Mouse (Mus musculus): ENCODE results near the gene Tmem144. TPM values are rescaled to one million over a fixed set of nuclear protein-coding genes. Genes with fewer than 3 reads are reported as not detected.
A peak's percentile ranks its signal among the peaks of the same experiment; 100 is the strongest.

The Tmem144 gene
- polyA plus RNA-seq, 1 experiment from 2014 or later = 2.3 TPM

DNA sequence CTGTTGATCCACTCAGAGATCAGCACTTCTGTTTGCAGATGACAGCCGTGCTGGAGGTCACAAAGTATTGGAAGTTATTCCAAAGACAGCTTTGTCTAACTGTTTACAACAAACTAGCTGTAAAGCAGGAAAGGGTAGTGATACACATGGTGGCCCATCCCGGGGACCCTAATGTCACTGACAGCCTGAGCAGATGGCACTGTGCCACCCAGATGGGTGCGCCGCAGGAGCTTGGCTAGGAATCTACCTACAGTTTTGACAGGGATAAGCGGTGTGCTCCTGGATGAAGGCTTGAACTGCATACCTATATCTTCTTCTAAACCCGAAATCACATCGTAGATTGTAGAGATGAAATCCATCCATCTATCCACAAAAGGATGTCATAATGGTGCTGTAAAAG lies 29.4 kb downstream of the Tmem144 start:
- 0 out of 2 replicates have a peak, but pooled peaks have one; percentile 60 for ATAC-seq

DNA sequence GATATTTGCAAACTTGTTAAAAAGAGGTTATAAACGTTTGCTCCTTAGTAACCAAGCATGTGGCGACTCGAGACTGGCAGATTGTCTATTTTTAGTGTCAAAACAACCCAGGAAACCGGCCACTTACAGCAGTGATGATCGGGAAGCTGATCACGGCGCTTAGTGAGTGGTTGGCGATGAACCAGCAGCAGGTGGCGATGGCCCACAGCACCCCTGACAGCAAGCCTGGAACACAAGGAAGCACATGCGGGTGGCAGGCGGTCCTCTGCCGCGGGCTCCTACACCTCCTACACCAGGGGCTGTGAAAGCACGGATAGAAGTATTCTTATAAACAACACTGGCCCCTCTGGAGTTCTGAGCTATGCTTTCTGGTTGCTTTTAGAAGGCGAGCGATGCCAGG lies 31.4 kb downstream of the Tmem144 start:
- H3K27me3 ChIP-seq (replicated peaks; ENCODE audit: control insufficient read depth, insufficient read depth, low read length) = no peaks in the 10 kb centered on the region
- H3K4me2 ChIP-seq (ENCODE audit: low read length) = no peak overlapping the region
- H3K27ac ChIP-seq (ENCODE audit: low read depth, low read length) = no peak overlapping the region
- no peak for ATAC-seq
- no peaks in the 10 kb centered on the region for H3K36me3 ChIP-seq (ENCODE audit: control insufficient read depth, insufficient read depth, low read length)
- H3K9ac ChIP-seq (ENCODE audit: low read depth, low read length) = no peak overlapping the region
- no peaks in the 10 kb centered on the region for H3K9me3 ChIP-seq (ENCODE audit: control insufficient read depth, low read length)
- no peaks in the 10 kb centered on the region; the same call in 1 of the 2 replicates for H3K4me1 ChIP-seq (ENCODE audit: control insufficient read depth, insufficient read depth, low read depth, low read length)
- WGBS = 89% methylated on average over 16 of the region's 16 CpGs
- H3K4me3 ChIP-seq (ENCODE audit: low read length) = no peak overlapping the region

More for the DNA sequence above, 29.4 kb downstream of the Tmem144 start:
- Histone ChIP-seq H3K36me3 (ENCODE audit: control insufficient read depth, insufficient read depth, low read length) (no peaks in the 10 kb centered on the region), H3K27me3 (replicated peaks; ENCODE audit: control insufficient read depth, insufficient read depth, low read length) (no peaks in the 10 kb centered on the region), H3K4me2 (ENCODE audit: low read length) (no peak overlapping the region), H3K4me3 (ENCODE audit: low read length) (no peak overlapping the region), H3K9ac (ENCODE audit: low read depth, low read length) (no peak overlapping the region), H3K4me1 (ENCODE audit: control insufficient read depth, insufficient read depth, low read depth, low read length) (no peaks in the 10 kb centered on the region; the same call in 1 of the 2 replicates), H3K9me3 (ENCODE audit: control insufficient read depth, low read length) (no peaks in the 10 kb centered on the region), H3K27ac (ENCODE audit: low read depth, low read length) (peak overlapping the region; percentile 4; the same call in 1 of the 2 replicates)
- WGBS = 88% methylated on average over 7 of the region's 7 CpGs

DNA sequence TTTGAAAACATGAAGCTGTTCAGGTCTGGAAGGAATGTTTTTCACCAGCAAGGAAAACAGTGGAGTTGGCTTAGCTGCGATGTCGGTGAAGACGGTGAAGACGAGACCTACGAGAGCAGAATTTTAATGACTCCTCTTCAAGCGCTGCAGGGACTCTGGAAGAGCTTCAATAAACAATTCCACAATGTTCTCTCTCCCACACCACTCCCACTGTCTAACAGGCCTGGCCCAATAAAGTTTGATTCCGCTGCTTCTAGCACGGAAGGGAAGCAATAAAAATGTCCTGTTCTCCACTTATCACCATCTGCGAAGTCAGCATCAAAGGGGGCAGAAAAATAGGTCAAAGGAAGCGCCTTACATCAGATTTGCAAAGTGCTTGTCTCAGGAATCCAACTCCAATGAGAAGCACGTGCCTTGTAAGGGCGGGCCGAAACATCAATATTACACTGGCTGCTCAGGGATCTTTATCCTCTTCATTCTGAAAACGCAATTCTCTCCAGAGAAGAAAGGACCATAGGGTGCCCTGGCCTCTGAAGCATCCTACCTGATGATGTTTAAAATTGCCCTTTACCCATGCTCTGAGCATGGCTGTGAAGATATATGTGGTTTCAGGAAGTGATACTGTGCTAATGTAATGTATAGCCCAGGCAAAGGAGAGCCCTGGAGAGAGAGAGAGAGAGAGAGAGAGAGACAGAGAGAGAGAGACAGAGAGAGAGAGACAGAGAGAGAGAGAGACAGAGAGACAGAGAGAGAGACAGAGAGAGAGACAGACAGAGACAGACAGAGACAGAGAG lies 34.2 kb downstream of the Tmem144 start:
- 52% methylated on average over 14 of the region's 14 CpGs for WGBS
- no peak overlapping the region for H3K4me3 ChIP-seq (ENCODE audit: low read length)
- no peaks in the 10 kb centered on the region for H3K27me3 ChIP-seq (replicated peaks; ENCODE audit: control insufficient read depth, insufficient read depth, low read length)
- H3K9ac ChIP-seq (ENCODE audit: low read depth, low read length) = no peak overlapping the region
- ATAC-seq = peak; percentile 71
- H3K4me1 ChIP-seq (ENCODE audit: control insufficient read depth, insufficient read depth, low read depth, low read length) = no peaks in the 10 kb centered on the region; the same call in 1 of the 2 replicates
- H3K36me3 ChIP-seq (ENCODE audit: control insufficient read depth, insufficient read depth, low read length) = no peaks in the 10 kb centered on the region
- peak overlapping the region; percentile 29 for H3K4me2 ChIP-seq (ENCODE audit: low read length)
- H3K9me3 ChIP-seq (ENCODE audit: control insufficient read depth, low read length) = no peaks in the 10 kb centered on the region
- 0 out of 2 replicates have a peak overlapping the region, but pooled peaks have one; percentile 8 for H3K27ac ChIP-seq (ENCODE audit: low read depth, low read length)

DNA sequence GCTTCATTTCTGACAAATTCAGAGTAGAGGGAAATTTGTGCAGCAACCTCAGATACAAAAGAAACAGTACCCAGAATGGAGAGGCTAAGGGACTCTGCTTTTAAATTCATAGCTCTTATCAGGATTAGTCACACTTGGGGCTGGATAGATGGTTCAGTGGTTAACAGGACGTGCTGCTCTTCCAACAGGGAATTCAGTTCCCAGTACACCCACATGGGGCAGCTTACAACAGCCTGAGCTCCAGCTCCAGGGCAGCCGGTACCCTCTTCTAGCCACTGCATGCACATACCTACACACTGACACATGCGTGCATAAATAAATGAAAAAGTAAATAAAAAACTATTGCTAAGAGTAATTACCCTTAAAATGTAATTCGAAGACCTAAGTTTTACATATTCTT lies 36.3 kb downstream of the Tmem144 start:
- Histone ChIP-seq H3K27ac (ENCODE audit: low read depth, low read length) (no peak overlapping the region), H3K36me3 (ENCODE audit: control insufficient read depth, insufficient read depth, low read length) (no peaks in the 10 kb centered on the region), H3K9ac (ENCODE audit: low read depth, low read length) (no peak overlapping the region), H3K4me1 (ENCODE audit: control insufficient read depth, insufficient read depth, low read depth, low read length) (no peaks in the 10 kb centered on the region; the same call in 1 of the 2 replicates), H3K27me3 (replicated peaks; ENCODE audit: control insufficient read depth, insufficient read depth, low read length) (no peaks in the 10 kb centered on the region), H3K4me2 (ENCODE audit: low read length) (no peak overlapping the region), H3K9me3 (ENCODE audit: control insufficient read depth, low read length) (no peaks in the 10 kb centered on the region), H3K4me3 (ENCODE audit: low read length) (no peak overlapping the region)
- no peak for ATAC-seq
- WGBS = 71% methylated on average over 4 of the region's 4 CpGs

DNA sequence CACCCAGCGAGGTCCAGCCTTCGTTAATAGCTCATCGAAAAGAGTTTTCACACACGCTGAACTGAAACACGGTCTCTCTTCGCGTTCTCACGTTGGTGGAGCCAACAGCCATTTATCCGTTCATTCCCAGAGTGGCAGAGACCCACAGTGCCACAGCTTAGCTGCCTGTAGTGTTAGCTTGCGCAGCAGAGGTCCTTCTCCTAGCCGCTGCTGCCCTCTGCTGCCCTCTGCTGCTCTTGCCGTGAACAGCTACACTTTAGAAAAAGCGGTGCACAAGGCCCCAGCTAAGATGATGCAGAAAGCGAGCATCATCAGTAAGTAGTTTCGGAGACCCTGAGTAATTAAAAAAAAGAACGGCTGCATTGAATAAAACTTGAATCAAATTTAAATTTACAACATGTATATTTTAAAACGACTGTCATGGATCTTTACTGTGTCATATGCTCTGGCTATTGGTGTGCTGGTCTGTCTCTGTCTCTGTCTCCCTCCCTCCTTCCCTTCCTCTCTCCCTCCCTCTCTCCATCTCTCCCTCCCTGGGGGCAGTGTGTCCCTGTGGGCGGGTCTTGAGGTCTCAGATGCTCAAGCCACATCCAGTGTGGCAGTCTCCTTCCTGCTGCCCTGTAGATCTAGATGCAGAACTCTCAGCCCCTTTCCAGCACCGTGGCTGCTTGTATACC lies 38.6 kb downstream of the Tmem144 start:
- Histone ChIP-seq H3K9me3 (ENCODE audit: control insufficient read depth, low read length) (no peaks in the 10 kb centered on the region), H3K4me2 (ENCODE audit: low read length) (peak overlapping the region; percentile 53), H3K4me3 (ENCODE audit: low read length) (peak overlapping the region; percentile 22; the same call in 1 of the 2 replicates), H3K27ac (ENCODE audit: low read depth, low read length) (no peak overlapping the region), H3K36me3 (ENCODE audit: control insufficient read depth, insufficient read depth, low read length) (no peaks in the 10 kb centered on the region), H3K9ac (ENCODE audit: low read depth, low read length) (0 out of 2 replicates have a peak overlapping the region, but pooled peaks have one; percentile 37), H3K4me1 (ENCODE audit: control insufficient read depth, insufficient read depth, low read depth, low read length) (no peaks in the 10 kb centered on the region; the same call in 1 of the 2 replicates), H3K27me3 (replicated peaks; ENCODE audit: control insufficient read depth, insufficient read depth, low read length) (no peaks in the 10 kb centered on the region)
- WGBS = 29% methylated on average over 19 of the region's 19 CpGs
- ATAC-seq = peak; percentile 88

DNA sequence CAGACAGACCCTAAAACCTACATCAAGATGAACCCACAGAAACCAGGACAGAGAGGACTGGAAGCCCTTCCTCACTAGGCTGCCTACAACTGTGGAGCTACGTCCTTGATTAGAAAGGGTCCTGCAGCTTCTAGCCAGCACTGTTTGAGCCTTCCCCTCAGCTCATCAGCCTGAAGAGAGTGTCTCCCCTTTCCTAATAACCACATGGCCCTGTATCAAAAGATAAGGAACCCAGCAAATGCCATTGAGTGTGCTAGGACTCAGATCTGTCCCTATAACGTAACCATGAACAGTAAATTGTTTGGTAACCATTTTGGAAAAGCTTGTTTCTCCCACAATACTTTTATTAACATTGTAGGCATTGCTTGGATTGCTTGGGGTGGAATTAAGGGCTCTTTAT lies 40.5 kb downstream of the Tmem144 start:
- Histone ChIP-seq H3K36me3 (ENCODE audit: control insufficient read depth, insufficient read depth, low read length) (no peaks in the 10 kb centered on the region), H3K27ac (ENCODE audit: low read depth, low read length) (no peak overlapping the region), H3K9me3 (ENCODE audit: control insufficient read depth, low read length) (no peaks in the 10 kb centered on the region), H3K4me2 (ENCODE audit: low read length) (no peak overlapping the region), H3K4me1 (ENCODE audit: control insufficient read depth, insufficient read depth, low read depth, low read length) (no peaks in the 10 kb centered on the region), H3K4me3 (ENCODE audit: low read length) (no peak overlapping the region), H3K9ac (ENCODE audit: low read depth, low read length) (no peak overlapping the region), H3K27me3 (replicated peaks; ENCODE audit: control insufficient read depth, insufficient read depth, low read length) (no peaks in the 10 kb centered on the region)
- 87% methylated on average over 2 of the region's 2 CpGs for WGBS
- no peak for ATAC-seq

DNA sequence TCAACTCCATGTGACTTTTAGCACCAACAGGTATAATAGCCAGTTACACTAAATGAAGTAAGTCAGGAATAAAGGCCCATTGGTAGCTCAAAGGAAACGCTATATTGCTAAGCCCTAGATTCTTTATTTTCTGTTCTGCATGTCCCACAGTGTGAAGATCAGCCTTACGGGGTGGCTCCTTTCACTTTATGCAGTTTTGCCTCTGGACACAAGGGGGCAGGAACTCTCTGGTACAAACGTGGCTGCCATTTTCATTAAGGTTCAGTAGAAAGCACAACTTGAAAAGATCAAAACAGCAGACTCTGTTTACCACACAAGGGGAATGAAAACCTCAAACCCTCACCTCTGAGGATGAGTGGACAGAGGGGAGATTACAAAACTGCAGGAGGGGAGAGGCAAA lies 40.9 kb downstream of the Tmem144 start:
- no peak overlapping the region for H3K4me2 ChIP-seq (ENCODE audit: low read length)
- H3K36me3 ChIP-seq (ENCODE audit: control insufficient read depth, insufficient read depth, low read length) = no peaks in the 10 kb centered on the region
- no peak overlapping the region for H3K9ac ChIP-seq (ENCODE audit: low read depth, low read length)
- H3K4me3 ChIP-seq (ENCODE audit: low read length) = no peak overlapping the region
- H3K4me1 ChIP-seq (ENCODE audit: control insufficient read depth, insufficient read depth, low read depth, low read length) = no peaks in the 10 kb centered on the region
- H3K9me3 ChIP-seq (ENCODE audit: control insufficient read depth, low read length) = no peaks in the 10 kb centered on the region
- no peak overlapping the region for H3K27ac ChIP-seq (ENCODE audit: low read depth, low read length)
- ATAC-seq = no peak
- 52% methylated on average over 3 of the region's 3 CpGs for WGBS
- H3K27me3 ChIP-seq (replicated peaks; ENCODE audit: control insufficient read depth, insufficient read depth, low read length) = no peaks in the 10 kb centered on the region

DNA sequence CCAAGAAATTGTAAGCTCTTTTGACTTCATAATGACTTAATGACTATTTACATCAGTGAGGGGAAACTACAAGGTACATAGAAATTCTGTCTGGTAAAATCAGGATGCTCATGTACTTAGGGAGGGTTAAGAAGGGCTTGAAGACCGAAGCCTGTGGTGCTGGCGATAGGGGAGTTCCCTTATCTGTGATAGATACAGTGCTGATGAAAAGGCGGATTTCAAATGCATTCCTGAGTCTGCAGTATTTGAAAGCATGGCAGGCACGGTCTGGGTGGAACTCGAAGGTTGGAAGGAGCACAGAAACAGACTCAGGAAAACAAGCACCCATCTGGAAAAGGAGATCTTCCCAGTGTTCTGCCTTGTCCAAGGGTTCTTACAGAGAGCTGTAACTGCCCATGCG lies 42.0 kb downstream of the Tmem144 start:
- H3K9me3 ChIP-seq (ENCODE audit: control insufficient read depth, low read length) = no peaks in the 10 kb centered on the region
- H3K27ac ChIP-seq (ENCODE audit: low read depth, low read length) = no peak overlapping the region
- H3K36me3 ChIP-seq (ENCODE audit: control insufficient read depth, insufficient read depth, low read length) = no peaks in the 10 kb centered on the region
- H3K4me1 ChIP-seq (ENCODE audit: control insufficient read depth, insufficient read depth, low read depth, low read length) = no peaks in the 10 kb centered on the region
- WGBS = 79% methylated on average over 6 of the region's 6 CpGs
- no peaks in the 10 kb centered on the region for H3K27me3 ChIP-seq (replicated peaks; ENCODE audit: control insufficient read depth, insufficient read depth, low read length)
- no peak overlapping the region for H3K9ac ChIP-seq (ENCODE audit: low read depth, low read length)
- no peak overlapping the region for H3K4me2 ChIP-seq (ENCODE audit: low read length)
- no peak for ATAC-seq
- H3K4me3 ChIP-seq (ENCODE audit: low read length) = no peak overlapping the region

DNA sequence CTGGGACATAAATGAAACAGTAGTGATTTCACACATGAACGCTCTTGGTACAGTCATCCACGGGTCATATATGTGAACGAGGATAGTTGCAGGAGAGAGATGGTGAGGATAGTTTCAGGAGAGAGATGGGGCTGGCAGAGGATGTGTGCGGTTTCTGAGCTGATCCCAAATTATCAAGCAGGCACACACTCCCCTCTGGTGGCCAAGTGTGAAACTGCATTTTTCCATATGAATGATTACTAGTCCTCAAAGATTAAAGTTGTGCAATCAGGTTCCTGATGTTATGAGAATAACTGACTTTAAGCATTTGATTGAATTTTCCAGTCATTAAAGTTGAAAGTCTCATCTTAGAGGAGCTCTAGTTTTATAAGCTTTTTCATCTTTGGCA lies 43.4 kb downstream of the Tmem144 start:
- H3K9ac ChIP-seq (ENCODE audit: low read depth, low read length) = no peak overlapping the region
- ATAC-seq = peak; percentile 86
- no peak overlapping the region for H3K4me2 ChIP-seq (ENCODE audit: low read length)
- H3K36me3 ChIP-seq (ENCODE audit: control insufficient read depth, insufficient read depth, low read length) = no peaks in the 10 kb centered on the region
- H3K27me3 ChIP-seq (replicated peaks; ENCODE audit: control insufficient read depth, insufficient read depth, low read length) = no peaks in the 10 kb centered on the region
- no peak overlapping the region for H3K27ac ChIP-seq (ENCODE audit: low read depth, low read length)
- WGBS = 13% methylated on average over 4 of the region's 4 CpGs
- no peaks in the 10 kb centered on the region for H3K9me3 ChIP-seq (ENCODE audit: control insufficient read depth, low read length)
- H3K4me1 ChIP-seq (ENCODE audit: control insufficient read depth, insufficient read depth, low read depth, low read length) = no peaks in the 10 kb centered on the region
- no peak overlapping the region for H3K4me3 ChIP-seq (ENCODE audit: low read length)
